In genomic region chr2:132992659-132993531, GRCm38 (mm10) we compare ENCODE assay signal across 11 mouse cellular contexts. TPM values are rescaled to one million over a fixed set of nuclear protein-coding genes. Genes with fewer than 3 reads are reported as not detected.
DNase-seq lines count a peak whose midpoint lies in the region; ATAC-seq and TF ChIP-seq lines count a peak whose summit lies in the region.
"Had no signal": no experiment of that assay in that cellular context is flagged by ENCODE, and none has a peak within 500 bp of the region (broad histone marks: within the 10 kb centered on the region; RNA-seq: fewer than 3 reads in every experiment).

No protein-coding gene starts in this region.

- ATAC-seq in forebrain, embryonic 11.5 days (replicated peaks; ENCODE audit: low FRiP score) = no peak
- ATAC-seq in monocyte, adult 5-6 weeks (replicated peaks; ENCODE audit: insufficient number of reproducible peaks, low FRiP score, low TSS enrichment, poor library complexity, severe bottlenecking) = no peak

- DNase-seq in kidney, postnatal 4 days = peak; percentile 29 to 48
- no peak for DNase-seq in kidney, adult 2 months
- DNase-seq in cerebellum, adult 11-12 months = peak; percentile 24
- DNase-seq in heart, adult 8-10 months (ENCODE audit: low spot score) = peak; percentile 16
- no peak for DNase-seq in forebrain, embryonic 11.5 days (ENCODE audit: low spot score)
- no peak for DNase-seq in layer of hippocampus, adult 18-20 months (ENCODE audit: low spot score in 2 of 2)
- DNase-seq: kidney, adult 9 months; right cerebral cortex, adult 18-20 months had no signal

- H3K4me3 ChIP-seq in kidney, adult 2 months (ENCODE audit: insufficient read depth, low read depth, low read length) = no peak overlapping the region
- H3K4me3 ChIP-seq in myocyte = no peak overlapping the region
- H3K4me3 ChIP-seq in forebrain, embryonic 11.5 days (ENCODE audit: low read depth, low read length) = no peak overlapping the region

- no peak overlapping the region for H3ac ChIP-seq in myocyte (ENCODE audit: control insufficient read depth, insufficient read length)

- no peak overlapping the region for H3K9ac ChIP-seq in forebrain, embryonic 11.5 days (ENCODE audit: low read length)

- TF ChIP-seq CTCF in kidney, adult 2 months (conservative IDR thresholded peaks at IDR 0.05; ENCODE audit: insufficient read depth, insufficient read length, low read depth, low read length) = no peak

- no peaks in the 10 kb centered on the region for H3K27me3 ChIP-seq in kidney, adult 2 months (replicated peaks; ENCODE audit: control insufficient read depth, insufficient read depth, low read length)
- H3K27me3 ChIP-seq in myocyte (ENCODE audit: control insufficient read depth, insufficient read depth, insufficient read length) = no peaks in the 10 kb centered on the region
- no peaks in the 10 kb centered on the region for H3K27me3 ChIP-seq in forebrain, embryonic 11.5 days (ENCODE audit: control insufficient read depth, insufficient read depth, low read length)

- H3K36me3 ChIP-seq in kidney, adult 2 months (ENCODE audit: control insufficient read depth, insufficient read depth, low read length) = no peaks in the 10 kb centered on the region
- H3K36me3 ChIP-seq in myocyte (ENCODE audit: control insufficient read depth, insufficient read depth) = no peaks in the 10 kb centered on the region
- no peaks in the 10 kb centered on the region for H3K36me3 ChIP-seq in forebrain, embryonic 11.5 days (ENCODE audit: control insufficient read depth, insufficient read depth, low read length)

- WGBS in kidney, adult 2 months = 49% methylated on average over 9 of the region's 9 CpGs
- WGBS in forebrain, embryonic 11.5 days = 78% methylated on average over 9 of the region's 9 CpGs

- no peak for TF ChIP-seq POLR2A in kidney, adult 2 months (IDR thresholded peaks at IDR 0.05; ENCODE audit: low read depth, low read length)
- no peak for TF ChIP-seq POLR2A in myocyte (IDR thresholded peaks at IDR 0.05; ENCODE audit: insufficient read length, low read depth)

- H3K9me3 ChIP-seq in forebrain, embryonic 11.5 days (ENCODE audit: control insufficient read depth, low read length) = no peaks in the 10 kb centered on the region

- H3K4me1 ChIP-seq in kidney, adult 2 months (ENCODE audit: control insufficient read depth, insufficient read depth, low read length) = no peaks in the 10 kb centered on the region
- no peaks in the 10 kb centered on the region for H3K4me1 ChIP-seq in forebrain, embryonic 11.5 days (replicated peaks; ENCODE audit: control insufficient read depth, insufficient read depth, low read length)

- no peaks in the 10 kb centered on the region for H3K79me2 ChIP-seq in myocyte (ENCODE audit: control insufficient read depth, insufficient read depth)

- no peak overlapping the region for H3K27ac ChIP-seq in kidney, adult 2 months (ENCODE audit: insufficient read depth, low read depth, low read length)
- H3K27ac ChIP-seq in forebrain, embryonic 11.5 days (ENCODE audit: low read depth, low read length) = no peak overlapping the region

- peak overlapping the region; percentile 24 for H3K4me2 ChIP-seq in myocyte (ENCODE audit: low read depth)
- no peak overlapping the region for H3K4me2 ChIP-seq in forebrain, embryonic 11.5 days (ENCODE audit: low read depth, low read length, severe bottlenecking)

TF ChIP-seq in myocyte, 11 proteins besides CTCF, POLR2A, EP300 and RAD21:
- TF ChIP-seq TCF12 (IDR thresholded peaks at IDR 0.05; ENCODE audit: insufficient read depth, poor library complexity, severe bottlenecking) = no peak
- no peak for TF ChIP-seq TCF3 (IDR thresholded peaks at IDR 0.05; ENCODE audit: insufficient read length, low read depth)

RNA-seq across cellular contexts. Expression of gene Fermt1, which starts 47.2 kb away (rescaled TPM):
- 13.7 and 17.6 TPM in 2 replicates for polyA plus RNA-seq in kidney, adult 2 months (2012; rRNA removed)
- total RNA-seq in heart, adult 8-10 months (2022) = not detected
- polyA plus RNA-seq in myocyte (2012; fragmentation: generic; extraction: Trizol) = not detected
- 3.2 TPM in 2 replicates for polyA plus RNA-seq in forebrain, embryonic 11.5 days (2014; fragmentation: Nextera tagmentation; extraction: Ambion mirVana)
- under 1 TPM; 0.51 to 0.52 TPM for total RNA-seq in layer of hippocampus, adult 18-20 months (2021)
- total RNA-seq in monocyte, adult 5-6 weeks (2017) = not detected in 3 replicates
- total RNA-seq: megakaryocyte, adult 5-6 weeks had no signal

Comparison
In these comparisons a context has a peak if more than half of its experiments do, and no peak if none do; other contexts are left out.
1. DNase-seq: peak in kidney, postnatal 4 days (2 of 2), cerebellum, adult 11-12 months (single experiment) and heart, adult 8-10 months (single experiment); none in kidney, adult 2 months (single experiment), forebrain, embryonic 11.5 days (single experiment) and layer of hippocampus, adult 18-20 months (0 of 2).